Mouse (Mus musculus): ENCODE data around the gene Sirt3. TPM values are rescaled to one million over a fixed set of nuclear protein-coding genes. Genes with fewer than 3 reads are reported as not detected.

Sirt3 gene
- polyA plus RNA-seq, 1 experiment from 2014 or later = 17.9 TPM

DNA sequence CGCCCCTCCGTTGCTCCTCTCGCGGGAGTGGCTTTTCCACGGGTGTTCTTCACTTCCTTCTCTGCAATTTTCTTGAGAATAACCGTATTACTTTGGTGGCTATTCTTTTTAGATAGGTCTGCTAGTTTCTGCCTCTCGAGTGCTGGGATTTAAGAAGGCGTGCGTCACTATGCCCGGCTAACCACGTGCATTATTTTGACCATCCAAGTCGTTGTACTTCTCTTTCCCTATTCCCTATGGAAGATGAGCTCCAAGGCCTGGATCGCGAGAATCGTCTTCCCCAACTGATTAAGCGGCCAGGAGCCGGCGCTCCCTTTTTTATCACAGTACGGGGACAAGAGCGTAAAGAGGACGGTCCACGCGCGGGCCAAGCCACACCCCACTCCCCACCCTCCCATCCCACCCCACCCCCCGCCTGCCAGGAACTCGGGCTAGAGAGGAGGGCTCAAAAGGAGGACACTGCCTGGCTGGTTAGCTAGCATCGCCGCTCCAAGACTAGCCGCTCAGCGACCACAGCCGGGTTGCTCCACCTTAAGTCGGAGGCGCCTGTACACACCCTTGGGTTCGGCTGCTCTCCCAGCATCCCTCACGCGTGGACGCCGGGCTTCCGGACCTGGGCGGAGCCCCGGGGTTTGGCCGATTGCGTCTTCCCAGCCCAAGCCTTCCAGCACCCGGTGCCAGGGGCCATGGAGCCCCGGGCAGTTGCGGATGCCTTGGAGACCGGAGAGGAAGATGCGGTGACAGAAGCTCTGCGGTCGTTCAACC, 25.1 kb downstream of the Sirt3 start, which contains the start of gene Ric8a:
Gene Ric8a, plus strand, starts transcription at position 173 of the 765 bp plus-strand sequence.
- peak within 1 kb of the TSS; percentile 89 for H3K9ac ChIP-seq (ENCODE audit: low read length)
- peak within 1 kb of the TSS; percentile 78 for H3K4me3 ChIP-seq (ENCODE audit: low read depth, low read length)
- H3K27ac ChIP-seq (replicated peaks) = peak within 1 kb of the TSS; percentile 98
- H3K9me3 ChIP-seq (ENCODE audit: control insufficient read depth, low read length) = no peaks in the 10 kb centered on the region
- H3K27me3 ChIP-seq (ENCODE audit: control insufficient read depth, insufficient read depth, low read length) = no peaks in the 10 kb centered on the region
- H3K4me2 ChIP-seq (replicated peaks; ENCODE audit: low read depth) = peak within 1 kb of the TSS; percentile 80
- WGBS = under 1% methylated on average over 50 of the region's 50 CpGs
- TF ChIP-seq CTCF (IDR thresholded peaks at IDR 0.05; ENCODE audit: low read depth) (no peak), EP300 (optimal IDR thresholded peaks at IDR 0.05) (no peak)
- peaks cover 10% of the 10 kb centered on the region; the same call in 1 of the 2 replicates for H3K4me1 ChIP-seq (replicated peaks; ENCODE audit: control insufficient read depth, insufficient read depth)
- ATAC-seq (ENCODE audit: low FRiP score, low TSS enrichment) (peak; percentile 89), DNase-seq (ENCODE audit: low spot score) (peak; percentile 95)
- H3K36me3 ChIP-seq (ENCODE audit: control insufficient read depth, insufficient read depth, low read length) = peaks cover 23% of the 10 kb centered on the region

- TF ChIP-seq EP300 (optimal IDR thresholded peaks at IDR 0.05) (no peak), CTCF (IDR thresholded peaks at IDR 0.05; ENCODE audit: low read depth) (peak; percentile 27; the same call in 1 of the 2 replicates)
- H3K9ac ChIP-seq (ENCODE audit: low read length) = peak within 1 kb of the TSS; percentile 89
- H3K4me2 ChIP-seq (replicated peaks; ENCODE audit: low read depth) = peak within 1 kb of the TSS; percentile 80
- peak within 1 kb of the TSS; percentile 98 for H3K27ac ChIP-seq (replicated peaks)
- peaks cover 10% of the 10 kb centered on the region; the same call in 1 of the 2 replicates for H3K4me1 ChIP-seq (replicated peaks; ENCODE audit: control insufficient read depth, insufficient read depth)
- H3K27me3 ChIP-seq (ENCODE audit: control insufficient read depth, insufficient read depth, low read length) = no peaks in the 10 kb centered on the region
- WGBS = 1% methylated on average over 51 of the region's 51 CpGs
- H3K4me3 ChIP-seq (ENCODE audit: low read depth, low read length) = peak within 1 kb of the TSS; percentile 78
- peaks cover 22% of the 10 kb centered on the region; the same call in 1 of the 2 replicates for H3K36me3 ChIP-seq (ENCODE audit: control insufficient read depth, insufficient read depth, low read length)
- no peaks in the 10 kb centered on the region for H3K9me3 ChIP-seq (ENCODE audit: control insufficient read depth, low read length)
- peak; percentile 88 for ATAC-seq (ENCODE audit: low FRiP score, low TSS enrichment)
- DNase-seq (ENCODE audit: low spot score) = peak; percentile 92
Observed at GRCm38 (mm10) chr7:140855860-140856784, 26.0 kb downstream of the Sirt3 start, which contains the start of gene Gm45785. Gene Gm45785, minus strand, starts transcription at chr7:140856331.

DNA sequence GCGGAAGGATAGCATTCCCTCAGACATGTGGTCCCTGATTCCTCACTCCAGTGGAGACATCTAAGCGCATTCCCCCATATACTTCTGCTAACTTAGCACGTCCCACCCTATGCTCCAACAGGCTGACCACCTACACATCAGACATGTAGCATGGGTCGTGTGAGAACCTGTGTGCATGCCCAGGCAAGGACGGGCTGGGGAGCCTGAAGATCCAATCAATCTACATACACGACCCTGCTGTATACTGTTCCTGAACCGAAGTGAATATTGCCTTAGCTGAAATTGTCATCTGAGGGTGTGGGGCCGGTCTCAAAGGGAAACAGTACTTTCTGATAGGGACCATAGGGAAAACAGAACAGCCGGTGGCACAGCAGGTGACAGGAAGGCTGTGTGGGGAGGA, 26.9 kb downstream of the Sirt3 start:
- Histone ChIP-seq H3K36me3 (ENCODE audit: control insufficient read depth, insufficient read depth, low read length) (peaks cover 16% of the 10 kb centered on the region; the same call in 1 of the 2 replicates), H3K4me2 (replicated peaks; ENCODE audit: low read depth) (peak overlapping the region; percentile 80), H3K4me3 (ENCODE audit: low read depth, low read length) (peak overlapping the region; percentile 78), H3K27me3 (ENCODE audit: control insufficient read depth, insufficient read depth, low read length) (no peaks in the 10 kb centered on the region), H3K9ac (ENCODE audit: low read length) (peak overlapping the region; percentile 89), H3K27ac (replicated peaks) (peak overlapping the region; percentile 98), H3K4me1 (replicated peaks; ENCODE audit: control insufficient read depth, insufficient read depth) (peaks cover 10% of the 10 kb centered on the region; the same call in 1 of the 2 replicates), H3K9me3 (ENCODE audit: control insufficient read depth, low read length) (no peaks in the 10 kb centered on the region)
- 65% methylated on average over 9 of the region's 9 CpGs for WGBS
- DNase-seq (ENCODE audit: low spot score) (no peak), ATAC-seq (ENCODE audit: low FRiP score, low TSS enrichment) (no peak)
- TF ChIP-seq CTCF (IDR thresholded peaks at IDR 0.05; ENCODE audit: low read depth) (no peak), EP300 (optimal IDR thresholded peaks at IDR 0.05) (no peak)

- H3K4me3 ChIP-seq (ENCODE audit: low read depth, low read length) = no peak overlapping the region
- no peak for DNase-seq (ENCODE audit: low spot score)
- no peak overlapping the region for H3K9ac ChIP-seq (ENCODE audit: low read length)
- H3K4me2 ChIP-seq (replicated peaks; ENCODE audit: low read depth) = no peak overlapping the region
- no peak for TF ChIP-seq CTCF (IDR thresholded peaks at IDR 0.05; ENCODE audit: low read depth)
- TF ChIP-seq EP300 (optimal IDR thresholded peaks at IDR 0.05) = no peak
- peaks cover 10% of the 10 kb centered on the region; the same call in 1 of the 2 replicates for H3K4me1 ChIP-seq (replicated peaks; ENCODE audit: control insufficient read depth, insufficient read depth)
- no peaks in the 10 kb centered on the region for H3K27me3 ChIP-seq (ENCODE audit: control insufficient read depth, insufficient read depth, low read length)
- peaks cover 16% of the 10 kb centered on the region; the same call in 1 of the 2 replicates for H3K36me3 ChIP-seq (ENCODE audit: control insufficient read depth, insufficient read depth, low read length)
- no peaks in the 10 kb centered on the region for H3K9me3 ChIP-seq (ENCODE audit: control insufficient read depth, low read length)
- ATAC-seq (ENCODE audit: low FRiP score, low TSS enrichment) = no peak
- 92% methylated on average over 18 of the region's 18 CpGs for WGBS
- H3K27ac ChIP-seq (replicated peaks) = no peak overlapping the region
Observed at GRCm38 (mm10) chr7:140854483-140854882, 27.6 kb downstream of the Sirt3 start.

- no peak overlapping the region for H3K27ac ChIP-seq (replicated peaks)
- peaks cover 16% of the 10 kb centered on the region; the same call in 1 of the 2 replicates for H3K36me3 ChIP-seq (ENCODE audit: control insufficient read depth, insufficient read depth, low read length)
- H3K4me2 ChIP-seq (replicated peaks; ENCODE audit: low read depth) = no peak overlapping the region
- no peaks in the 10 kb centered on the region for H3K27me3 ChIP-seq (ENCODE audit: control insufficient read depth, insufficient read depth, low read length)
- peaks cover 10% of the 10 kb centered on the region; the same call in 1 of the 2 replicates for H3K4me1 ChIP-seq (replicated peaks; ENCODE audit: control insufficient read depth, insufficient read depth)
- H3K9me3 ChIP-seq (ENCODE audit: control insufficient read depth, low read length) = no peaks in the 10 kb centered on the region
- DNase-seq (ENCODE audit: low spot score) = no peak
- H3K4me3 ChIP-seq (ENCODE audit: low read depth, low read length) = no peak overlapping the region
- no peak for ATAC-seq (ENCODE audit: low FRiP score, low TSS enrichment)
- TF ChIP-seq EP300 (optimal IDR thresholded peaks at IDR 0.05) (no peak), CTCF (IDR thresholded peaks at IDR 0.05; ENCODE audit: low read depth) (no peak)
- H3K9ac ChIP-seq (ENCODE audit: low read length) = no peak overlapping the region
- WGBS = 82% methylated on average over 9 of the region's 9 CpGs
Observed at GRCm38 (mm10) chr7:140853386-140853785, 28.7 kb downstream of the Sirt3 start.

All from stomach, postnatal 0 days (tissue).